Comparison of ENCODE assay signal across 21 mouse cellular contexts in genomic region chr5:24040601-24041000, GRCm38 (mm10). TPM values are rescaled to one million over a fixed set of nuclear protein-coding genes. Genes with fewer than 3 reads are reported as not detected.
DNase-seq lines count a peak whose midpoint lies in the region; TF ChIP-seq lines count a peak whose summit lies in the region.
"Had no signal": no experiment of that assay in that cellular context is flagged by ENCODE, and none has a peak within 500 bp of the region (broad histone marks: within the 10 kb centered on the region; RNA-seq: fewer than 3 reads in every experiment).

No protein-coding gene starts in this region.

- TF ChIP-seq CTCF in MEL (IDR thresholded peaks at IDR 0.05 in 2 of 3, conservative IDR thresholded peaks at IDR 0.05 in 1 of 3; ENCODE audit: control insufficient read depth in 1 of 3, insufficient read depth in 1 of 3, low read depth in 2 of 3, low read length in 3 of 3, poor library complexity in 1 of 3, severe bottlenecking in 1 of 3): no peak
- TF ChIP-seq CTCF in thymus, adult 2 months (IDR thresholded peaks at IDR 0.05; ENCODE audit: borderline replicate concordance, control insufficient read depth, extremely low read depth, insufficient read depth, low read length, poor library complexity): no peak

- no peak overlapping the region for H3K9ac ChIP-seq in MEL (ENCODE audit: control insufficient read depth, low read depth, low read length, poor library complexity, severe bottlenecking)
- H3K9ac ChIP-seq: embryonic facial prominence, embryonic 13.5 days; embryonic facial prominence, embryonic 15.5 days; forebrain, embryonic 12.5 days had no signal

- TF ChIP-seq EP300 in MEL (IDR thresholded peaks at IDR 0.05; ENCODE audit: low read depth in 1 of 2, low read length in 2 of 2): no peak

- no peak overlapping the region for H3K4me3 ChIP-seq in MEL (ENCODE audit: control insufficient read depth in 1 of 2, insufficient read depth in 1 of 2, low read depth in 2 of 2, low read length in 2 of 2)
- no peak overlapping the region for H3K4me3 ChIP-seq in thymus, adult 2 months (ENCODE audit: control insufficient read depth, insufficient read depth, low read length)
- H3K4me3 ChIP-seq: embryonic facial prominence, embryonic 13.5 days; embryonic facial prominence, embryonic 15.5 days; erythroblast, embryonic 14.5 days; forebrain, embryonic 10.5 days; forebrain, embryonic 12.5 days had no signal

- no peaks in the 10 kb centered on the region for H3K9me3 ChIP-seq in MEL (replicated peaks; ENCODE audit: insufficient read depth, low read length)
- H3K9me3 ChIP-seq: embryonic facial prominence, embryonic 13.5 days; embryonic facial prominence, embryonic 15.5 days; forebrain, embryonic 10.5 days; forebrain, embryonic 12.5 days had no signal

- peaks cover 6 to 9% of the 10 kb centered on the region in 2 experiments for H3K4me1 ChIP-seq in MEL (ENCODE audit: control insufficient read depth in 1 of 2, insufficient read depth in 2 of 2, low read length in 2 of 2)
- peaks cover 7% of the 10 kb centered on the region for H3K4me1 ChIP-seq in thymus, adult 2 months (replicated peaks; ENCODE audit: control insufficient read depth, insufficient read depth, low read length)
- H3K4me1 ChIP-seq: forebrain, embryonic 10.5 days; forebrain, embryonic 12.5 days had no signal

- H3K79me2 ChIP-seq in MEL (ENCODE audit: control insufficient read depth, insufficient read depth, low read length, poor library complexity): no peaks in the 10 kb centered on the region

- H3K27me3 ChIP-seq in MEL (ENCODE audit: control insufficient read depth in 1 of 2, insufficient read depth in 2 of 2, low read length in 2 of 2): peaks cover 2 to 4% of the 10 kb centered on the region in 2 experiments; a peak in 3 of 4 replicates
- no peaks in the 10 kb centered on the region for H3K27me3 ChIP-seq in thymus, adult 2 months (ENCODE audit: control insufficient read depth, insufficient read depth, low read length)
- H3K27me3 ChIP-seq: embryonic facial prominence, embryonic 13.5 days; embryonic facial prominence, embryonic 15.5 days; forebrain, embryonic 12.5 days had no signal

- no peak for TF ChIP-seq POLR2A in MEL (IDR thresholded peaks at IDR 0.05; ENCODE audit: control insufficient read depth in 1 of 2, insufficient read depth in 1 of 2, low read depth in 1 of 2, low read length in 2 of 2, poor library complexity in 1 of 2)
- no peak for TF ChIP-seq POLR2A in thymus, adult 2 months (IDR thresholded peaks at IDR 0.05; ENCODE audit: control insufficient read depth, extremely low read depth, insufficient read depth, low read length, poor library complexity)

- H3K36me3 ChIP-seq in MEL (ENCODE audit: control insufficient read depth in 1 of 2, insufficient read depth in 2 of 2, low read length in 2 of 2): peaks cover 0 to 11% of the 10 kb centered on the region in 2 experiments; a peak in 2 of 4 replicates
- no peaks in the 10 kb centered on the region for H3K36me3 ChIP-seq in thymus, adult 2 months (ENCODE audit: control insufficient read depth, insufficient read depth, low read length)
- H3K36me3 ChIP-seq: embryonic facial prominence, embryonic 13.5 days; embryonic facial prominence, embryonic 15.5 days; forebrain, embryonic 10.5 days; forebrain, embryonic 12.5 days had no signal

- DNase-seq in kidney, postnatal 10 days: peak; percentile 1
- DNase-seq in kidney, postnatal 36 days: no peak
- peak; percentile 79 for DNase-seq in 416B (ENCODE audit: low read depth)
- DNase-seq in MEL (ENCODE audit: low read depth, low spot score): peak; percentile 46
- DNase-seq in thymus, adult 2 months: no peak
- DNase-seq in spleen, postnatal 36 days (ENCODE audit: low spot score in 2 of 2): no peak
- DNase-seq: adrenal gland, adult 2 months; adrenal gland, postnatal 10 days; adrenal gland, postnatal 25 days; cerebellum, adult 11 months; cerebellum, adult 18-20 months; cerebellum, adult 8-10 months; cerebellum, adult 9-11 months; cerebellum, postnatal 14 days; cerebellum, postnatal 36 days; embryo, embryonic 11 days had no signal

- TF ChIP-seq RAD21 in MEL (IDR thresholded peaks at IDR 0.05; ENCODE audit: low read depth, low read length): no peak

- H3K27ac ChIP-seq in MEL (ENCODE audit: control insufficient read depth, low read depth, low read length): no peak overlapping the region
- H3K27ac ChIP-seq in thymus, adult 2 months (ENCODE audit: control insufficient read depth, insufficient read depth, low read length): no peak overlapping the region
- H3K27ac ChIP-seq: embryonic facial prominence, embryonic 13.5 days; embryonic facial prominence, embryonic 15.5 days; forebrain, embryonic 10.5 days; forebrain, embryonic 12.5 days had no signal

TF ChIP-seq in MEL, 35 proteins besides CTCF, POLR2A, EP300 and RAD21:
- TF ChIP-seq TAL1 (IDR thresholded peaks at IDR 0.05; ENCODE audit: low read length) (0 out of 2 replicates have a peak, but pooled peaks have one; percentile 15), TCF12 (IDR thresholded peaks at IDR 0.05; ENCODE audit: low read depth, low read length) (no peak)

RNA-seq across cellular contexts. Expression of gene Fam126a, which starts 10.1 kb away (rescaled TPM):
- 30.0 and 30.4 TPM in 2 replicates for total RNA-seq in MEL (2012; rRNA removed)
- 10 to 100 TPM; 34.7 to 51.1 TPM for polyA plus RNA-seq in MEL (2012; ENCODE audit: insufficient read depth in 1 of 2, insufficient read length in 2 of 2, low read depth in 1 of 2, low replicate concordance in 2 of 2, missing spikeins in 1 of 2)
- polyA plus RNA-seq in thymus, adult 2 months (2012; rRNA removed): 4.8 and 5.3 TPM in 2 replicates

RNA-seq across cellular contexts. Expression of gene Klhl7, which starts 59.8 kb away (rescaled TPM):
- 19.3 and 19.7 TPM in 2 replicates for total RNA-seq in MEL (2012; rRNA removed)
- 10 to 100 TPM in 1 of 2 experiments, not detected in 1; 13.5 TPM for polyA plus RNA-seq in MEL (2012; ENCODE audit: insufficient read depth in 1 of 2, insufficient read length in 2 of 2, low read depth in 1 of 2, low replicate concordance in 2 of 2, missing spikeins in 1 of 2)
- 2.0 and 2.7 TPM in 2 replicates for polyA plus RNA-seq in thymus, adult 2 months (2012; rRNA removed)

Comparison
In these comparisons a context has a peak if more than half of its experiments do, and no peak if none do; other contexts are left out.
1. DNase-seq: peak in kidney, postnatal 10 days (single experiment), 416B (single experiment) and MEL (single experiment); none in kidney, postnatal 36 days (0 of 2), thymus, adult 2 months (single experiment) and spleen, postnatal 36 days (0 of 2).